Mouse (Mus musculus) monocyte, adult 2 months (primary cell): ENCODE measurements at regions not wholly inside any gene's neighbourhood (a gene's known extent, or its start where the extent isn't known, plus 50 kb on each side); places are given as distances from the start of the nearest gene placed in this dataset.

Experiments used
- DNase-seq, 2 experiments: peaks; one replicate each; pipeline ENCODE4 v3.0.0; 2022; ENCODE audit warnings: low spot score in 2 of 2, low read depth in 1 of 2

- DNase-seq: no peak
These were observed 444.5 kb downstream of the Gsdmc2 start for GRCm38 (mm10) chr15:63400445-63400844.

GRCm38 (mm10) chr15:63400011-63400410, 445.0 kb downstream of the Gsdmc2 start:
- DNase-seq: no peak

- DNase-seq: no peak
These were observed 447.5 kb downstream of the Gsdmc2 start for GRCm38 (mm10) chr15:63397485-63397884.

DNA sequence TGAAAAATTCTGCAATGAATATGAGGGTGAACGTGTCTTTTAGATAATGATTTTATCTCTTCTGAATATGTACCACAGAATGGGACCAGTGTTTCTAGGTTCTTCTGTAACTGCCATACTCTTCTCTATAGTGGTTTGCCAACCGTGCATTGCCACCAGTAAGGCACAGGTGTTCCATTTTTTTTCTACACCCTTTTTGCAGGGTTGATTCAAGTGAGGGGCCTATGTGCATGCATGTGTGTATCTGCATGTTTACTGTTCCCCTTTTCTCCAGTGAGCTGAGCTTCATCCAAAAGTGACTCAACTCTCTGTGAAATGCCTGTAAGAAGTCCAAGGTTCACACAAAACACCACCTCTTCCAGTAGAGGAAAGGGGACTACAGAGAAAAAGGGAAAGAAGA, 467.7 kb downstream of the Gsdmc2 start:
- no peak for DNase-seq

DNA sequence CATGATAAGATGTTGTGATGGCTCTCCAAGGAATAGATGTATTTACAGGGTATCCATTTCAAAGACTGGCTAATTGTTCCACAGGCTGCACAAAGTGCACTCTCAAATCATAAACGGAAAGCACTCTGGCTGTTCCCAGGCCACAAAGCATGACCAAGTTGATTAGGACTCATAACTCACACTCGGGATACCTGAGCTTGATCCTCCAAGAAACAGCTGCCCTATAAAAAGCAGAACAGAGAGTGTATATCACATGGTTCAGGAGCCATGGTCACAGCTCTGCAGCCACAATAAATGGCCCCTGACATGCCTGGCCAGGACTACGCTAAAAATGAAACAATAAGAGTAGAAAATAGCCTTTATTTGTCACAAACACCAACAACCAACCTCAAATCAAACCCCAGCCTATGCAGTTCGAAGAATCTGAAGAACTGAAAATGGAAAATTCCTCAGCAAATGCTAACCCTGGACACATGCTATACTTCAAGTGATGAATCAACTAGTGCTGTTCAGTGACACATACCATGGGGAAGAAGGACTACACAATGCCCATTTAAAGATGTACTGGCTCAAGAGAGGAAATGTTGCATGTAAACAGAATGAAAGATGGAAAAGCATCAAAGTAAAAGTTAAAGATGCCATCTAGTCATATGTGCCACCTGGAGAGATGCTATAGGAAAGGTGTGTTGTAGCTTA, 473.5 kb downstream of the Gsdmc2 start:
- DNase-seq: no peak

DNA sequence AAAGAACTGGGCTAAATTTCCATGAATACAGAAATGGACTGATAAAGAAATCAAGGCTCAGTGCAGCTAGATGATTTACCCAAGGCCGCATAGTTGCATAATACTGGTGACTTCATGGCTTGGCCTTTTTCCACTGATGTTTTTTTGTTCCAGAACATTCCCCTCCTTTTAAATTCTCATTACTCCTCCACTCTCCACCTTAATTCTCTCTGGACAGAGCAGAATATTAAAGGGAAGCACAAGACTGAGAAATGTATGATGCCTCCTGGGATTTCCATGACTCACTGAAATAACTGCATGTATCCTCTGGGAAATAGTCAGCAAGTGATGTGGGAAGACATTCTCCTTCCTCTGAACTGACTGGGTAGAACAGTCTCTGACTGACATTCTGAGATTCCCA, 480.5 kb downstream of the Gsdmc2 start:
- no peak for DNase-seq

DNA sequence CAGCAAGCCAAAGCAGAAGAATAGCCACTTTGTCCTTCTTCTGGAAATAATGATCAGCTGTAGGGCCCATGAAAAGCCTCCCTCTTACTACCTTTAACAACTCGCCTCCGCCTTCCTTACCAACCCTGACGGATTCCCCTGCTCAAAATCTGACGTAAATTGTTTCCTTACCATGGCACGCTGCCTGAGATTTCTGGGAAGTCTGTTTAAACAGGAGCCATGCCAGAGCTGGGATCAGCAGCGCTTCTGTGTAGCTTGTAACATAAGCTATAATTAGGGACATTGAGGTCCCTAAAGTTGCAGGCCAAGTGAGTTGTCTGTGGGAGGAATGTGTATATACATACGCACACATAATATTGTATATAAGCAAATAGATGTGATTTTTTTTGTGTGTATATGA, 484.6 kb downstream of the Gsdmc2 start:
- no peak for DNase-seq

DNA sequence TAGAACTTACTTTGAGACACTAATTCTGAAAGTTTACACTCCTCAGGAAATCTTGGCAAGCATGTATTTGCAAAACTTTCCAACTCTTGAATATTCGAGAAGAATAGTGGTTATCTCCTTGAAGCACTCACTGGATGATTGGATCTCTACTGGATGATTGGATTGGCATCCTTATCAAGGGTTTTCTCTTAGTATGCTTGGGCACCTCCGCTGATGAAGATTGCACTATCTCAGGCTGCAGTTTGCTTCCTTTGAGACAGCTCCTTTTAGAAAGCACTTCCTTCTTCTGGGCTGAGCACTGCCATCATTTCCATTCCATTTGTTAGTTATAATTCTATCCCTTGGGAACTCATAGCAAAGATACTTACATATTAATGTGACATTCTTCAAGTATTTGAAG, 503.2 kb downstream of the Gsdmc2 start:
- DNase-seq: no peak

DNA sequence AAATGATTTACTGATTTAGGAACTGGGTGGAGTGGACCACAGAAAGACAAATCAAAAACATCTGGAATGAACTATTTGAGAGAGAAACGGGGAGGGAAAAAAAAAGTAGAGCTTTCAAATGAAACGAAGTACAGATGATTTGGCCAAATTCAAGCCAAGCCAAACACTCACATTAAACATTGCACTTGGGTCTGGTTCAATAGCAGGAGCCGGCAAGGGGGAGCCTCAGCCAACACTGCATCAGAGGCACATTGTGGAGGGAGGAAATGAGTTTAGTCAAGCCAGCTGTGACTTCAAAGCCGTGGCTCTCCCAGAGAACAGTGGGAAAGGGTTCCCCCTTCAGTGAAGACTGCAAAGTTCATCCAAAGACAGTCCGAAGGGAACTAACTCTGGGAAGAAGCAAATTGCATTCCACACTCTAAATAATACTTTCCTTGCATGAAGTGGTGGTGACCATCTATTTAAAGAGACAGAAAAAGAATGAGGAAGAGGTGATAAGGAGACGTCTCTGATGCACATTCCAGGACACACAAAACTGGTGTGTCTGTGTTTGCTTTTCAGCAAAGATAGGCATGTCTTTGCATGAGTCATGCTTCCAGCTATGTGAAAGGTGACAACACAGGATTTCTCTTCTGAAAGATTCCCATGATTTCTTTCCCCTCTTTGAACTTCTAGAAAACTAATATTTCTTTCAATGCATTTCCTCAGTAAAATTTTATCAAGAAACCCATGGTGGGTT, 504.5 kb downstream of the Gsdmc2 start:
- DNase-seq: no peak

GRCm38 (mm10) chr15:63319666-63320065, 525.3 kb downstream of the Gsdmc2 start:
- no peak for DNase-seq

DNA sequence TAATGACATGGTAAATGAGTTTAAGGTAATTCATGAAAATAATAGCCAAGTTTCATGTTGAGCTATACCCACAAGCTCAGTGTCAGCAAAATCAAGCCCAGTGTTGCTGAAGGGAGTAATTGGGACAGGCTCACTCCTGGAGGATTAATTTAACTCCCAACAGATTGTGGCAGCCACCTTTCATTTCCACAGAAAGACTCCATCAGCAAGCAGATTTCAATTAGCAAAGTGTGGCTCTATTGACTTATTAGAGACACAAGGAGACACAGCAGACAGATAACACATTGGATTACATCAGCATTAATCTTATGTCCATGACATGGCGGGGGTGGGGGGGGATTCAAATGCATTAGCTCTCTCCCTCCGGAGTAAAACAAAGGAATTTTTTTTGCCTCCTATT, 534.6 kb downstream of the Gsdmc2 start:
- DNase-seq: no peak

DNA sequence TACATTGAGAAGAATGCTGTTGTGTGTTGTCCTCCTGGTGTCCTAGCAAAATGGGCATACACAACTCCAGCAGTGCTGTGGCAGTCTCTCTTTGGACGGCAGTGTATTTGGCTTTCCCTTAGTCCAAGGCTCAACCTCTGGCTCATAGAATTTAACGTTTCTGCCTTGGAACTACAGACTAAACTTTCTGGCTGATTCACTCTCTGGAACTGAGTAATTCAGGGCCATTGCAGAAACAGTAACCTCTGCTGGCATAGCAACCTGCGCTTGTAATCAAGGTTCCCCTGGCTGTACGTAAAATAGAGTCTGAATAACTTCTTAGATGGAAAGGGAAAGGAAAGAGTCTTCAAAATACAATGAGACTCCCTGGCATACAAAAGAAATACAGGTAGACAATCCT, 545.7 kb downstream of the Gsdmc2 start:
- DNase-seq: no peak

GRCm38 (mm10) chr15:63288534-63288933, 556.4 kb downstream of the Gsdmc2 start:
- DNase-seq: no peak

- no peak for DNase-seq
These were observed 559.0 kb downstream of the Gsdmc2 start for GRCm38 (mm10) chr15:63286026-63286425.

- no peak for DNase-seq
These were observed 574.6 kb downstream of the Gsdmc2 start for GRCm38 (mm10) chr15:63270381-63270780.

DNA sequence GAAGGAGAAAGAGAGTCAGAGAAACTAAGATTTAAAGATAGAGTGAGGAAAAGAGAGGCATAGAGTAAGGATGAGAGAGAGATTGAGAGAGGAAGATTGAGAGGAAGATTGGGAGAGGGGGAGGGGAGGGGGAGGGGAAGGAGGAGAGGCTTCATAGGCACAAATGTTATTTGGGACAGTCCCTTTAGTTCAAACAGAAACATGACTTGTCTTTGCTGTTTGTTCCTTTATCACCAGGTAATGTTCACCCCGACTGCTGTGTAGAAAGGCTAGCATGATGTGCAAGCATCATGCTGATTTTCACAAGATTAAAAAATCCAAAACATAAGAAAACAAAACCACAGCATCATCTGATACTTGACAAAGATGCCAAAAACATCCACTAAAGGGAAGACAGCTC, 579.1 kb downstream of the Gsdmc2 start:
- no peak for DNase-seq

- no peak for DNase-seq
These were observed 589.2 kb downstream of the Gsdmc2 start for GRCm38 (mm10) chr15:63255736-63256135.

- no peak for DNase-seq
These were observed 592.1 kb downstream of the Gsdmc2 start for GRCm38 (mm10) chr15:63252781-63253340.

- DNase-seq: no peak
These were observed 606.4 kb downstream of the Gsdmc2 start for GRCm38 (mm10) chr15:63238601-63239000.

GRCm38 (mm10) chr15:63218393-63219060, 626.5 kb downstream of the Gsdmc2 start:
- DNase-seq: no peak

DNA sequence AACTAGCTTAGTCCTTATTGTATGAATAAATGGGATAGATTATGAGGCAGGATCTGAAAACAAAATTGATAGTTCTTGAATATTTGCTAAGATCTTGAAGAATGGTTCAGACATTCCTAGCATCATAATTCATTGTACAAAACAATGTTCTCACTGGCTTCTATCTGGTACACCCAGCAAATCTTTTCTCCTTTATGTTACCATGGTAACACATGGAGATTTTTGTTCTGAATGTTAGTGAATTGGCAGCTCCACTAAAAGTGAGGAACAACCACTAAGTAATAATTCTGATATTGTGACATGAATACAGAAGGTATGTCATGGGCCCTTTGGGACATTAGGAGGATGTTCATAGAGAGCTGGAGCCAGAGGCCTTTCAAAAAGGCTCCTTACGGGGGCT, 639.8 kb downstream of the Gsdmc2 start:
- DNase-seq: no peak

- no peak for DNase-seq
These were observed 649.9 kb downstream of the Gsdmc2 start for GRCm38 (mm10) chr15:63195031-63195430.
